Mouse (Mus musculus): ENCODE results near the gene Mgat4e. TPM values are rescaled to one million over a fixed set of nuclear protein-coding genes. Genes with fewer than 3 reads are reported as not detected.
"Not testable (repeated sequence)": the region's sequence is repeated elsewhere in the genome, so short reads cannot be mapped to it uniquely, and the experiment has no call there.

The Mgat4e gene
- polyA plus RNA-seq, 1 experiment from 2014 or later: not detected

- no peak overlapping the region for H3K4me3 ChIP-seq
- H3K4me2 ChIP-seq (replicated peaks): no peak overlapping the region
- no peak overlapping the region for H3K9ac ChIP-seq
- no peaks in the 10 kb centered on the region for H3K9me3 ChIP-seq
- 57% methylated on average over 3 of the region's 3 CpGs for WGBS
- no peaks in the 10 kb centered on the region for H3K36me3 ChIP-seq
- no peaks in the 10 kb centered on the region for H3K27me3 ChIP-seq
- H3K4me1 ChIP-seq: peaks cover 16% of the 10 kb centered on the region
- no peak for ATAC-seq (ENCODE audit: low FRiP score, low read depth)
- no peak overlapping the region for H3K27ac ChIP-seq
Measured at GRCm38 (mm10) chr1:134552396-134552795, 2.9 kb upstream of the Mgat4e start.

DNA sequence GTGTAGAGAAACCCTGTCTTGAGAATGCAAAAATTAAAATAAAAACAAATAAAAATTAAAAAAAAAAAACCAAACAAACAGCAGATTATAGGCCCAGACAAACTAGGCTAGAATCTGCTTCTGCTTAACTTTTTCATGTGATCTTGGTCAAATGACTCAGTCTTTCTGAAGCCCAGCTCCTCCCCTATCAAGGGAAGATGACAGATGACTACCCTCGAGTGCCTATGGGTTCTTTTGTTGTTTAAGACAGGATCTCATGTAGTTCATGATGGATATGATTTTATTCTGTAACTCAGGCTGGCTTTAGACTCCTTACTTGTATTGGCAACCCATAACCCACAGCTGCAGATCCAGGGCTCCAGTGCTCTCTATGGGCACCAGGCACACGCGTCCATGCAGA, 2.4 kb upstream of the Mgat4e start:
- H3K4me2 ChIP-seq (replicated peaks): no peak overlapping the region
- H3K9me3 ChIP-seq: no peaks in the 10 kb centered on the region
- no peak overlapping the region for H3K27ac ChIP-seq
- no peaks in the 10 kb centered on the region for H3K36me3 ChIP-seq
- peaks cover 12% of the 10 kb centered on the region for H3K4me1 ChIP-seq
- 85% methylated on average over 3 of the region's 3 CpGs for WGBS
- no peak overlapping the region for H3K9ac ChIP-seq
- no peaks in the 10 kb centered on the region for H3K27me3 ChIP-seq
- H3K4me3 ChIP-seq: no peak overlapping the region
- no peak for ATAC-seq (ENCODE audit: low FRiP score, low read depth)

- H3K27me3 ChIP-seq: no peaks in the 10 kb centered on the region
- no peak overlapping the region for H3K4me2 ChIP-seq (replicated peaks)
- ATAC-seq (ENCODE audit: low FRiP score, low read depth): no peak; the same call in 1 of the 2 replicates
- H3K36me3 ChIP-seq: no peaks in the 10 kb centered on the region
- peaks cover 10% of the 10 kb centered on the region for H3K9me3 ChIP-seq
- H3K4me1 ChIP-seq: no peaks in the 10 kb centered on the region
- H3K4me3 ChIP-seq: no peak overlapping the region
- H3K27ac ChIP-seq: no peak overlapping the region
- no peak overlapping the region for H3K9ac ChIP-seq
- WGBS: 69% methylated on average over 4 of the region's 4 CpGs
Measured at GRCm38 (mm10) chr1:134548231-134548630, 1.3 kb downstream of the Mgat4e start.

- H3K4me2 ChIP-seq (replicated peaks): no peak overlapping the region
- peaks cover 8% of the 10 kb centered on the region for H3K9me3 ChIP-seq
- H3K36me3 ChIP-seq: no peaks in the 10 kb centered on the region
- no peak overlapping the region for H3K27ac ChIP-seq
- H3K9ac ChIP-seq: no peak overlapping the region
- no peak overlapping the region for H3K4me3 ChIP-seq
- no peaks in the 10 kb centered on the region for H3K27me3 ChIP-seq
- ATAC-seq (ENCODE audit: low FRiP score, low read depth): no peak
- no peaks in the 10 kb centered on the region for H3K4me1 ChIP-seq
- 76% methylated on average over 10 of the region's 10 CpGs for WGBS
Measured at GRCm38 (mm10) chr1:134540610-134541009, 8.9 kb downstream of the Mgat4e start.

DNA sequence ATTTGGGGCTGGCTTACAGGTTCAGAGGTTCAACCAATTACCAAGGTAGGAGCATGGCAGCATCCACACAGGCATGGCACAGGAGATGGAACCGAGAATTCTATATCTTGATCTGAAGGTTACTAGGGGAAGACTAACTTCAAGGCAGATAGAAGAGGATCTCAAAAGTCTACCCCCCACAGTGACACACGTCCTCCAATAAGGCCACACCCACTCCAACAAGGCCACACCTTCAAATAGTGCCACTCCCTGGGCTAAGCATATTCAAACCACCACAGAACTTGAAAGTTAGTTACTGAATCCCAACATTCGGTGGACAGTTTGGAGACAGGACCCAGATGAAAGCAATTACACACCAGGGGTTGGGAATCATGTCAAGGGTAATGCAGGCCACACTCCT, 14.0 kb downstream of the Mgat4e start:
- H3K27ac ChIP-seq: no peak overlapping the region
- H3K4me3 ChIP-seq: no peak overlapping the region
- 72% methylated on average over 3 of the region's 3 CpGs for WGBS
- H3K4me2 ChIP-seq (replicated peaks): no peak overlapping the region
- no peaks in the 10 kb centered on the region for H3K4me1 ChIP-seq
- H3K36me3 ChIP-seq: no peaks in the 10 kb centered on the region
- no peaks in the 10 kb centered on the region for H3K27me3 ChIP-seq
- ATAC-seq (ENCODE audit: low FRiP score, low read depth): no peak
- no peak overlapping the region for H3K9ac ChIP-seq
- H3K9me3 ChIP-seq: no peaks in the 10 kb centered on the region

- H3K4me2 ChIP-seq (replicated peaks): no peak overlapping the region
- H3K4me1 ChIP-seq: no peaks in the 10 kb centered on the region
- H3K9ac ChIP-seq: no peak overlapping the region
- no peak overlapping the region for H3K4me3 ChIP-seq
- 90% methylated on average over 1 of the region's 1 CpGs for WGBS
- H3K27ac ChIP-seq: no peak overlapping the region
- no peaks in the 10 kb centered on the region for H3K27me3 ChIP-seq
- no peaks in the 10 kb centered on the region for H3K9me3 ChIP-seq
- ATAC-seq (ENCODE audit: low FRiP score, low read depth): no peak
- H3K36me3 ChIP-seq: no peaks in the 10 kb centered on the region
Measured at GRCm38 (mm10) chr1:134535054-134535453, 14.4 kb downstream of the Mgat4e start.

GRCm38 (mm10) chr1:134533710-134534109, 15.8 kb downstream of the Mgat4e start:
- ATAC-seq (ENCODE audit: low FRiP score, low read depth); H3K9me3 ChIP-seq; H3K4me2 ChIP-seq (replicated peaks); H3K36me3 ChIP-seq; H3K4me1 ChIP-seq; H3K9ac ChIP-seq; H3K27me3 ChIP-seq; H3K4me3 ChIP-seq; H3K27ac ChIP-seq: not testable (repeated sequence)
- WGBS: 89% methylated on average over 10 of the region's 10 CpGs

DNA sequence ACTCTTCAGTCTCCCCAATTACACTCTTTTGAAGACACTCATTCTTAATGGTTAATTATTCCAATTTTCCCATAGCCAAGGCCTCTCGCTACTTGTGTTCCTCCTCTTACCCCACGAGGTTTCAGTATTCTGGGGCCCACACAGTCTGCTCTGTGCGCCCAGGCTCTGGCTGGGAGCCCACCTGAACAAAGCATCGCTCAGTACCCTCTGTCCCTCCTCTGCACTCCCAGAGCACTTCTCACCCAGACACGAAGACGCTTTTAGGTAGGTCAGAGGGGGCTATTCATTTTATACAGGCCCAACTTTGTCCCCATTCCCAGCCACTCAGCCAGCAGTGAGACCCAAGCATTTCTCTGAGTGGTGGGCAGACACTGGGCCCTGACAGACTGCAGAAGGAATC, 18.9 kb downstream of the Mgat4e start:
- H3K9me3 ChIP-seq: no peaks in the 10 kb centered on the region
- no peak overlapping the region for H3K9ac ChIP-seq
- H3K27ac ChIP-seq: no peak overlapping the region
- no peaks in the 10 kb centered on the region for H3K36me3 ChIP-seq
- ATAC-seq (ENCODE audit: low FRiP score, low read depth): no peak
- H3K4me1 ChIP-seq: no peaks in the 10 kb centered on the region
- no peaks in the 10 kb centered on the region for H3K27me3 ChIP-seq
- H3K4me2 ChIP-seq (replicated peaks): no peak overlapping the region
- H3K4me3 ChIP-seq: no peak overlapping the region
- 79% methylated on average over 6 of the region's 6 CpGs for WGBS

DNA sequence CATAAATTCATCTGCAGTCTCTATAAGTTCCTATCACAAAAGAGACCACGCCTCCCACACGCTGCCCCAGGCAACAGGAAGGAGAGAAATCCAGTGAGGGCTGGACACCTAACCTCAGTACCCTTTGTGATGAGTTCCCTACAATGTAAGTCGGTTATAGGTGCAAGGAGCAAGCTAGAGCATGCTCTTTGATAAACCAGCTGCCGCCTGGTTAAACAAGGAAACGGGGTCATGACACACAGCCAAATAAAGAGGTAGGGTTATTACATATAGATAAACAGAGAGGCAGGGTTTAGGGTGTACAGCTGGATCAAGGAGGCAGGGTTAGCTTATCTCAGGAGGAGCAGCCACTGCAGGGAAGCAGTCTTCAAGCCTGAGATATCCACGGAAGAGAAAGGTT, 22.7 kb downstream of the Mgat4e start:
- 84% methylated on average over 6 of the region's 6 CpGs for WGBS
- no peaks in the 10 kb centered on the region for H3K9me3 ChIP-seq
- ATAC-seq (ENCODE audit: low FRiP score, low read depth): no peak

DNA sequence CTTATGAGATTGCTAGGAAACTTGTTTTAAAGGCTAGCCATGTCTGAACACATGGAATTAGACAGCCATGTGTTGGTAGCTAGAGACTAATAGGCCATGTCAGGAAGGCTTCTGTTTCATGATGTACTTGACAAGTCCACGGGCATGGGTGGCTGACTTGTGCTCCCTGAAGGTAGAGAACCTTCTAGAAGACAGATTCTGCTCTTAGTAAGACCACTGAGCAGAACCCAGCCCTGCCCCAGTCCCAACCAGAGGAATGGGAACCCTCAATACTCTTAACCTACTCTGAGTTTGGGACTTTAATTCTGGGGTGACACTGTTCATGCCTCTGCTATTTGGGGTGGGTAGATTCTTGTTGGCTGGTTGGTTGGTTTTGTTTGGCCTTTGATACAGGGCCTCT, 24.5 kb downstream of the Mgat4e start:
- Histone ChIP-seq H3K4me2 (replicated peaks) (no peak overlapping the region), H3K4me1 (no peaks in the 10 kb centered on the region), H3K9me3 (no peaks in the 10 kb centered on the region), H3K36me3 (no peaks in the 10 kb centered on the region), H3K27ac (no peak overlapping the region), H3K27me3 (no peaks in the 10 kb centered on the region), H3K9ac (no peak overlapping the region), H3K4me3 (no peak overlapping the region)
- 86% methylated on average over 1 of the region's 1 CpGs for WGBS
- no peak for ATAC-seq (ENCODE audit: low FRiP score, low read depth)

More for the DNA sequence above, 22.7 kb downstream of the Mgat4e start:
- H3K27ac ChIP-seq: no peak overlapping the region
- no peaks in the 10 kb centered on the region for H3K27me3 ChIP-seq
- no peaks in the 10 kb centered on the region for H3K4me1 ChIP-seq
- H3K4me2 ChIP-seq (replicated peaks): no peak overlapping the region
- no peak overlapping the region for H3K4me3 ChIP-seq
- H3K36me3 ChIP-seq: no peaks in the 10 kb centered on the region
- no peak overlapping the region for H3K9ac ChIP-seq

DNA sequence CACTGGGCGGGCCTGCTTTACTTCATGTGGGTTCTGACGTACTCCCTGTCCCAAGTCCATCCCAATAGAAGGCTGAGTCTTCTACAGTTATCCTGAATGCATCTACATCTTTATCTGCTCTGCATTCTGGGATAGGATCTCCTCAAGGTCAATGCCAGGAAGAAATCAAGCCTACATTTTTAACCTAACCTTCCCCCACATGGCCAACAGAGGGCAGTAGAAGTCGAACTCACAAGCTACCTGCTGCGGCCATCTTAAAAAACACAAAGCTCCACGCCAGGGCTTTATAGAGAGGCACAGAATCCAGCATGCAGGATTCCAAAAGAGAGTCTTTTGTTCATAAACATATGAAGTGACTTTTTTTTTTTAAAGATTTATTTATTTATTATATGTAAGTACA, 25.1 kb downstream of the Mgat4e start:
- Histone ChIP-seq H3K9me3 (no peaks in the 10 kb centered on the region), H3K27me3 (no peaks in the 10 kb centered on the region), H3K4me2 (replicated peaks) (no peak overlapping the region), H3K4me1 (no peaks in the 10 kb centered on the region), H3K4me3 (no peak overlapping the region), H3K9ac (no peak overlapping the region), H3K36me3 (no peaks in the 10 kb centered on the region), H3K27ac (no peak overlapping the region)
- WGBS: 71% methylated on average over 5 of the region's 5 CpGs
- ATAC-seq (ENCODE audit: low FRiP score, low read depth): no peak

GRCm38 (mm10) chr1:134522325-134522724, 27.2 kb downstream of the Mgat4e start:
- WGBS: 51% methylated on average over 2 of the region's 2 CpGs

DNA sequence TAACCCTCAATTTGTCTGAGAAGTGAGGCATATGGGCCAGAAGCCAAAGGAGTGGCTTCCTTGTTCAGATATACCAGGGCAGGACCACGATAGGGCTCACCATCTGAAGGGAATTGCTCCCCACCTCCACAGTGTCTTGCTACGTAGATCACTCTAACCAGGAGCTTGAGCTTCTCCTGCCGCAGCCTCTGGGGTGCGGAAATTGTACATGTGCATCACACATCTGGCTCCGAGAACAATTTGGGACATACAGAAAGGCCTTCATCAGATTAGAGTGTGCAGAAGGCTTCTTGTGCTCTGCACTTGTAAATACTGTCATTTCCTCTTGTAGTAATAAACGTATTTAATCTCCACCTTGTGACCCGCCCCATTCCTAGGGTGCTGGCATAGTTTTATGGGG, 28.3 kb downstream of the Mgat4e start:
- Histone ChIP-seq H3K9me3 (no peaks in the 10 kb centered on the region), H3K4me1 (peaks cover 14% of the 10 kb centered on the region), H3K9ac (no peak overlapping the region), H3K4me3 (no peak overlapping the region), H3K27me3 (no peaks in the 10 kb centered on the region), H3K27ac (no peak overlapping the region), H3K36me3 (no peaks in the 10 kb centered on the region), H3K4me2 (replicated peaks) (no peak overlapping the region)
- no peak for ATAC-seq (ENCODE audit: low FRiP score, low read depth)
- WGBS: 72% methylated on average over 7 of the region's 7 CpGs

More at GRCm38 (mm10) chr1:134522325-134522724, 27.2 kb downstream of the Mgat4e start:
- Histone ChIP-seq H3K4me2 (replicated peaks) (no peak overlapping the region), H3K27me3 (no peaks in the 10 kb centered on the region), H3K27ac (no peak overlapping the region), H3K4me3 (no peak overlapping the region), H3K9me3 (no peaks in the 10 kb centered on the region), H3K9ac (no peak overlapping the region), H3K4me1 (0 out of 2 replicates have a peak, but pooled peaks cover 3% of the 10 kb centered on the region), H3K36me3 (no peaks in the 10 kb centered on the region)
- no peak for ATAC-seq (ENCODE audit: low FRiP score, low read depth)
